Mouse (Mus musculus) heart, embryonic 16.5 days (tissue): ENCODE measurements at regions not wholly inside any gene's neighbourhood (a gene's known extent, or its start where the extent isn't known, plus 50 kb on each side); places are given as distances from the start of the nearest gene placed in this dataset.

Experiments used
- ATAC-seq: fragments of 200-750 bp; cut with Nextera tagmentation; replicated peaks from 2 replicates; pipeline ENCODE4 v1.8.0; 2017; ENCODE audit warnings: moderate number of reproducible peaks; ENCODE audit not compliant: insufficient read depth, low FRiP score; ENCODE audit errors: extremely low read depth
- H3K27ac ChIP-seq: fragments of 300-500 bp; sonication (generic); 2 replicates; pipeline ENCODE4 v1.5.1; 2014; ENCODE audit warnings: mild to moderate bottlenecking, low read length, control low read depth, moderate library complexity
- H3K27me3 ChIP-seq: fragments of 300-500 bp; sonication (generic); 2 replicates; pipeline ENCODE4 v1.6.1; 2014; ENCODE audit warnings: low read length, mixed read lengths; ENCODE audit not compliant: control insufficient read depth, insufficient read depth
- H3K36me3 ChIP-seq: fragments of 300-500 bp; sonication (generic); 2 replicates; pipeline ENCODE4 v1.6.1; 2014; ENCODE audit not compliant: control insufficient read depth, insufficient read depth
- H3K4me1 ChIP-seq: fragments of 300-500 bp; sonication (generic); 2 replicates; pipeline ENCODE4 v1.6.1; 2014; ENCODE audit warnings: low read length, mixed read lengths; ENCODE audit not compliant: control insufficient read depth, insufficient read depth
- H3K4me2 ChIP-seq: fragments of 300-500 bp; sonication (generic); 2 replicates; pipeline ENCODE4 v1.6.1; 2014; ENCODE audit warnings: low read depth, mild to moderate bottlenecking, control low read depth, low read length
- H3K4me3 ChIP-seq: fragments of 300-500 bp; sonication (generic); 2 replicates; pipeline ENCODE4 v1.5.1; 2014; ENCODE audit warnings: mild to moderate bottlenecking, control low read depth, low read length
- H3K9ac ChIP-seq: fragments of 300-500 bp; sonication (generic); 2 replicates; pipeline ENCODE4 v1.6.1; 2014; ENCODE audit warnings: low read length, control low read depth
- H3K9me3 ChIP-seq: fragments of 300-500 bp; sonication (generic); replicated peaks from 2 replicates; pipeline ENCODE4 v1.6.1; 2016; ENCODE audit warnings: low read length; ENCODE audit not compliant: control insufficient read depth
- WGBS: fragments of 180-500 bp; shearing (Covaris S2); extraction: QIAGEN DNeasy Blood & Tissue Kit; methylation state at CpG from one replicate; pipeline ENCODE4 v1.1.7; 2014; 5-methylcytosine and 5-hydroxymethylcytosine counted together

DNA sequence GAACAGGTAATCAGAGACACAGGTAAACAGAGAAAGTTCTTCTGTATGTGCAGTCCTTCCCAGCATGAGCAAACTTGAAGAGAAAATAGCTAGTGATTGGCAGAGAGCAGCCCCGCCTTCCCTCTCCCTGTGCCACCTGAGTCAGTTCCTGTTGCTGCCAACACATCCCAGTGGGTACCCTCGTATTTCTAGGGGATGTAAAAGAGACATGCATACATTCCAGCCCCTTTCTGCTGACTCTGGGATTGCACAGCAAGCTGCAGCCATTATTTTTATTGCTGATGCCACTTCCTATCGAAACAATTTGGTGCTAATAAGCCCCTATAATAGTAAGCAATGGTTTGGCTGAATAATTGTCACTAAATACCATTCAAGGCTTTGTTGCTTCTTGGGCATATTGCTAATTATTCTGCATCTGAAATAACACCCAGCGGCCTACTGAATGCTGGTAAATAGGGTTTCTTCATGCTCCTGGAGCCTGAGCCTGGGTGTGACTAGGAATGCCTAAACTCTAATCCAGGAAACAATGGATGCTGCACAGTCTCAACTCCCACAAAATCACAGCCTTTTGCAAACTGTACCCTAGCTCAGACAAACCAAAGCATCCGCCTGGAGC lies 169.0 kb upstream of the Shisa6 start:
- no peaks in the 10 kb centered on the region for H3K36me3 ChIP-seq
- 73% methylated on average over 5 of the region's 5 CpGs for WGBS
- no peak overlapping the region for H3K4me2 ChIP-seq
- no peaks in the 10 kb centered on the region; the same call in 1 of the 2 replicates for H3K9me3 ChIP-seq
- no peak overlapping the region for H3K9ac ChIP-seq
- H3K27ac ChIP-seq = no peak overlapping the region
- no peaks in the 10 kb centered on the region for H3K27me3 ChIP-seq
- no peaks in the 10 kb centered on the region for H3K4me1 ChIP-seq
- H3K4me3 ChIP-seq = no peak overlapping the region
- ATAC-seq = no peak

DNA sequence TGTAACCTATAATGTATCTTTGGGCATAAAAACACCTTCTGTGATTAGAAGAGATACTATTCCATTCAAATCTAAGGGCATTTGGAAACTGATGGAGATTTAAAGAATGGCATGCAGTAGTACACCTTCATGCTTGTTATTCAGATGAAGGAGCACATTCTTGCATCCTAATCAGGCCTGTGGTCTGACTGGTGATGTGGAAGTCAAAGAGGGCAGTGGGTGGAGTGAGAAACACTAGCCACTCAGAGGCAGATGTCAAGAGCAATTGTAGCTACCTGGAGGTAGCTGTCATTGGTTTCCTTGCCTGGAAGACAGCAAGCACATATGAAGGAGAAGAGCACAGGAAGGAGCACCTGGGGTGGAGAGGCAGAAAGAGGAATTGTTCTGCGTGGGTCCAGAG lies 171.0 kb upstream of the Shisa6 start:
- no peaks in the 10 kb centered on the region for H3K36me3 ChIP-seq
- H3K9ac ChIP-seq = no peak overlapping the region
- H3K27me3 ChIP-seq = no peaks in the 10 kb centered on the region
- no peaks in the 10 kb centered on the region for H3K4me1 ChIP-seq
- no peaks in the 10 kb centered on the region; the same call in 1 of the 2 replicates for H3K9me3 ChIP-seq
- no peak overlapping the region for H3K4me3 ChIP-seq
- H3K4me2 ChIP-seq = no peak overlapping the region
- WGBS = 61% methylated on average over 1 of the region's 1 CpGs
- no peak overlapping the region for H3K27ac ChIP-seq
- no peak for ATAC-seq

- H3K4me1 ChIP-seq = no peaks in the 10 kb centered on the region
- no peak overlapping the region for H3K27ac ChIP-seq
- no peak overlapping the region for H3K4me2 ChIP-seq
- ATAC-seq = no peak
- peaks cover 3% of the 10 kb centered on the region; the same call in 1 of the 2 replicates for H3K9me3 ChIP-seq
- no peak overlapping the region for H3K4me3 ChIP-seq
- H3K27me3 ChIP-seq = no peaks in the 10 kb centered on the region
- 38% methylated on average over 1 of the region's 1 CpGs for WGBS
- H3K9ac ChIP-seq = no peak overlapping the region
- H3K36me3 ChIP-seq = no peaks in the 10 kb centered on the region
Measured at GRCm38 (mm10) chr11:66745479-66745878, 166.3 kb upstream of the Pirt start.

GRCm38 (mm10) chr11:66789997-66790396 lies 121.8 kb upstream of the Pirt start:
- 49% methylated on average over 3 of the region's 3 CpGs for WGBS

GRCm38 (mm10) chr11:66806887-66807286 lies 104.9 kb upstream of the Pirt start:
- Histone ChIP-seq H3K4me2 (no peak overlapping the region), H3K4me3 (no peak overlapping the region), H3K27me3 (no peaks in the 10 kb centered on the region), H3K9me3 (no peaks in the 10 kb centered on the region), H3K9ac (no peak overlapping the region), H3K27ac (no peak overlapping the region), H3K4me1 (peaks cover 3% of the 10 kb centered on the region; the same call in 1 of the 2 replicates), H3K36me3 (no peaks in the 10 kb centered on the region)
- no peak for ATAC-seq
- 82% methylated on average over 5 of the region's 5 CpGs for WGBS

More at GRCm38 (mm10) chr11:66789997-66790396, 121.8 kb upstream of the Pirt start:
- Histone ChIP-seq H3K9ac (no peak overlapping the region), H3K27ac (no peak overlapping the region), H3K9me3 (peaks cover 3% of the 10 kb centered on the region; the same call in 1 of the 2 replicates), H3K36me3 (no peaks in the 10 kb centered on the region), H3K27me3 (no peaks in the 10 kb centered on the region), H3K4me2 (no peak overlapping the region), H3K4me3 (no peak overlapping the region), H3K4me1 (no peaks in the 10 kb centered on the region)
- ATAC-seq = no peak

DNA sequence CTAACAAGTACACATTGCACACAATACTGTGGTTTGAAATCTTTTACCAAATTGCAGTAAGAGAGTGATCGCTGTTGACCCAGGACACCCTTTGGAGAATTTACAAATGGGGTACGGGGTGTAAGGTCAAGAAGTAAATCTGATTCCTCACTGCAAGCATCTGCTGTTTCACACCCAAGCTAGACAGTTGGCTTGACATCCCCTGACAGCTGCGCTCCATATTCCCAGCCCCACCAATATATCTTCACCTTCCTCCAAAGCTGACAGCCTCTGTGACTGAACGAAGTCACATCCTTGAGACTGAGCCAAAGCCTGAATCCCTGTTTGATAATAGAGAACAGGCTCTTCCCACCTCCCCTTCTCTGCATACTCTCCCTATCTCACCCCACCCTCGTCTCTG lies 98.5 kb upstream of the Pirt start:
- Histone ChIP-seq H3K27me3 (no peaks in the 10 kb centered on the region), H3K4me3 (no peak overlapping the region), H3K9ac (no peak overlapping the region), H3K4me1 (peaks cover 8% of the 10 kb centered on the region), H3K27ac (no peak overlapping the region), H3K36me3 (no peaks in the 10 kb centered on the region), H3K4me2 (no peak overlapping the region), H3K9me3 (no peaks in the 10 kb centered on the region)
- peak; percentile 49; the same call in 1 of the 2 replicates for ATAC-seq
- WGBS = 40% methylated on average over 5 of the region's 5 CpGs

GRCm38 (mm10) chr11:66813731-66814130 lies 98.0 kb upstream of the Pirt start:
- H3K27me3 ChIP-seq = no peaks in the 10 kb centered on the region
- no peak overlapping the region for H3K27ac ChIP-seq
- H3K9me3 ChIP-seq = no peaks in the 10 kb centered on the region
- peaks cover 8% of the 10 kb centered on the region for H3K4me1 ChIP-seq
- H3K4me2 ChIP-seq = no peak overlapping the region
- H3K4me3 ChIP-seq = no peak overlapping the region
- H3K9ac ChIP-seq = no peak overlapping the region
- ATAC-seq = no peak; the same call in 1 of the 2 replicates
- H3K36me3 ChIP-seq = no peaks in the 10 kb centered on the region
- 22% methylated on average over 4 of the region's 4 CpGs for WGBS

- no peaks in the 10 kb centered on the region for H3K36me3 ChIP-seq
- no peak overlapping the region for H3K27ac ChIP-seq
- no peak for ATAC-seq
- peaks cover 4% of the 10 kb centered on the region; the same call in 1 of the 2 replicates for H3K4me1 ChIP-seq
- H3K9me3 ChIP-seq = no peaks in the 10 kb centered on the region
- no peaks in the 10 kb centered on the region for H3K27me3 ChIP-seq
- WGBS = 79% methylated on average over 5 of the region's 5 CpGs
- H3K4me2 ChIP-seq = no peak overlapping the region
- H3K9ac ChIP-seq = no peak overlapping the region
- H3K4me3 ChIP-seq = no peak overlapping the region
Measured at GRCm38 (mm10) chr11:66835864-66836263, 75.9 kb upstream of the Pirt start.

DNA sequence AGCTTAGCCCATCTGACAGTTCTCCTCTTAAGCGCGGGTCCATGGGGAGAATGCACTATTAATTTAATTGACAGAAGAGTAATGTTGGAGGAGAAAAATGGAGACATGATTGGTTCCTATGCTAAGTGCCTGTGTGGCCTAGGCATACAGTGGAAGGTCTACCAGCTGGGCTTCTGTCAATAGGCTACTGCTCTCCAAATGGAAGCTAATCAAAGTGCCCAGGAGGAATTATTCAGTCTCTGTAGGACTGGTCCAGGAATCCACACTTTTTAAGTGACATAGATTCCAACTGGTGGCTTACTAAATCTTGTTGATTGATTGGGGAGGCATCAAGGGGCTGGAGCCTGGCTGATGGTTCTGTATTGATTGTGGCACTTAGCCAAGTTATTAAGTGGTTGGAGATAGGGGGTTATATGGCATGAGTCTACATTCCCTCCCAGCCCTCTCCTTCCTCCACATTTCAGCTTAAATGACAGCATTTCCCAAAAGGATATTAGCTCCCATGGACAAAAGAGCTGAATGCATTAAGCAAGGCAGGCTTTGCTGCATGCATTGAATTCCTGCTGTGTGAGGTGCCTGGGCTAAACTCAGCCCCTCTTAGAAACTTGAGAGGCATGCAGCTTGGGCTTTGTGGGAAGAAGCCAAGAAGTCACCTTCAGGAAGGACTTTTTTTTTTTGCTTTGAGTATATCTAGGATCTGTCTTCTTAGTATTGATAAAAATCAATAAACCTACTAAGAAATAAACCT lies 75.0 kb upstream of the Pirt start:
- H3K27ac ChIP-seq = no peak overlapping the region

More for the DNA sequence above, 75.0 kb upstream of the Pirt start:
- H3K9me3 ChIP-seq = no peaks in the 10 kb centered on the region
- no peak overlapping the region for H3K9ac ChIP-seq
- ATAC-seq = no peak
- H3K27me3 ChIP-seq = no peaks in the 10 kb centered on the region
- WGBS = 81% methylated on average over 2 of the region's 2 CpGs
- no peak overlapping the region for H3K4me3 ChIP-seq
- no peak overlapping the region for H3K4me2 ChIP-seq
- H3K4me1 ChIP-seq = peaks cover 4% of the 10 kb centered on the region; the same call in 1 of the 2 replicates
- no peaks in the 10 kb centered on the region for H3K36me3 ChIP-seq
